Comparison of ENCODE assay signal across 8 mouse cellular contexts in genomic region chr8:47675786-47676185, GRCm38 (mm10). TPM values are rescaled to one million over a fixed set of nuclear protein-coding genes. Genes with fewer than 3 reads are reported as not detected.
DNase-seq lines count a peak whose midpoint lies in the region; ATAC-seq and TF ChIP-seq lines count a peak whose summit lies in the region.

No protein-coding gene starts in this region.

- peak overlapping the region; percentile 98 for H3K27ac ChIP-seq in heart, embryonic 15.5 days
- peak overlapping the region; percentile 98 for H3K27ac ChIP-seq in bone marrow, adult 2 months (ENCODE audit: control insufficient read depth, insufficient read depth, low read depth, low read length, poor library complexity)
- peak overlapping the region; percentile 96 for H3K27ac ChIP-seq in forebrain, embryonic 15.5 days (replicated peaks)
- peak overlapping the region; percentile 96 for H3K27ac ChIP-seq in liver, embryonic 15.5 days (replicated peaks)

- peak overlapping the region; percentile 68 for H3K4me2 ChIP-seq in heart, embryonic 15.5 days
- H3K4me2 ChIP-seq in forebrain, embryonic 15.5 days (replicated peaks): peak overlapping the region; percentile 65
- peak overlapping the region; percentile 92 for H3K4me2 ChIP-seq in liver, embryonic 15.5 days

- no peak for DNase-seq in heart, adult 18-20 months
- peak; percentile 88 for DNase-seq in A20 (ENCODE audit: low read depth, low spot score)
- peak; percentile 16 to 19 for DNase-seq in right cerebral cortex, postnatal 36 days (ENCODE audit: low spot score in 2 of 2)
- DNase-seq in ovary, adult 18-20 months (ENCODE audit: low spot score): no peak

- H3K4me3 ChIP-seq in heart, embryonic 15.5 days: peak overlapping the region; percentile 94
- H3K4me3 ChIP-seq in bone marrow, adult 2 months (replicated peaks; ENCODE audit: control insufficient read depth, low read depth, low read length): peak overlapping the region; percentile 81
- H3K4me3 ChIP-seq in forebrain, embryonic 15.5 days: peak overlapping the region; percentile 70
- H3K4me3 ChIP-seq in liver, embryonic 15.5 days (replicated peaks): peak overlapping the region; percentile 95

- peak; percentile 4; the same call in 1 of the 2 replicates for TF ChIP-seq POLR2A in bone marrow, adult 2 months (IDR thresholded peaks at IDR 0.05; ENCODE audit: borderline replicate concordance, control insufficient read depth, low read depth, low read length)

- H3K4me1 ChIP-seq in heart, embryonic 15.5 days (replicated peaks): peaks cover 17% of the 10 kb centered on the region; the same call in 1 of the 2 replicates
- H3K4me1 ChIP-seq in bone marrow, adult 2 months (ENCODE audit: control insufficient read depth, insufficient read depth, low read length): no peaks in the 10 kb centered on the region; the same call in 1 of the 2 replicates
- H3K4me1 ChIP-seq in forebrain, embryonic 15.5 days: peaks cover 6% of the 10 kb centered on the region; the same call in 1 of the 2 replicates
- peaks cover 23% of the 10 kb centered on the region for H3K4me1 ChIP-seq in liver, embryonic 15.5 days (replicated peaks)

- peak overlapping the region; percentile 89 for H3K9ac ChIP-seq in heart, embryonic 15.5 days
- peak overlapping the region; percentile 66 for H3K9ac ChIP-seq in forebrain, embryonic 15.5 days (replicated peaks)
- H3K9ac ChIP-seq in liver, embryonic 15.5 days: peak overlapping the region; percentile 90

- H3K36me3 ChIP-seq in heart, embryonic 15.5 days: no peaks in the 10 kb centered on the region
- no peaks in the 10 kb centered on the region for H3K36me3 ChIP-seq in forebrain, embryonic 15.5 days
- H3K36me3 ChIP-seq in liver, embryonic 15.5 days (replicated peaks): no peaks in the 10 kb centered on the region; the same call in 1 of the 2 replicates

- H3K27me3 ChIP-seq in heart, embryonic 15.5 days: no peaks in the 10 kb centered on the region
- no peaks in the 10 kb centered on the region for H3K27me3 ChIP-seq in forebrain, embryonic 15.5 days
- no peaks in the 10 kb centered on the region for H3K27me3 ChIP-seq in liver, embryonic 15.5 days

- TF ChIP-seq CTCF in bone marrow, adult 2 months (IDR thresholded peaks at IDR 0.05; ENCODE audit: control insufficient read depth, insufficient read depth, low read length): no peak

- no peak for ATAC-seq in heart, embryonic 15.5 days (replicated peaks; ENCODE audit: insufficient number of reproducible peaks, insufficient read depth, low FRiP score, low read depth)
- 0 out of 2 replicates have a peak, but pooled peaks have one; percentile 2 for ATAC-seq in forebrain, embryonic 15.5 days (replicated peaks)
- no peak for ATAC-seq in liver, embryonic 15.5 days (ENCODE audit: insufficient read depth)

- under 1% methylated on average over 20 of the region's 20 CpGs for WGBS in heart, embryonic 15.5 days
- under 1% methylated on average over 20 of the region's 20 CpGs for WGBS in bone marrow, adult 2 months
- under 1% methylated on average over 20 of the region's 20 CpGs for WGBS in forebrain, embryonic 15.5 days
- WGBS in liver, embryonic 15.5 days (ENCODE audit: insufficient replicate concordance): under 1% methylated on average over 20 of the region's 20 CpGs

- H3K9me3 ChIP-seq in heart, embryonic 15.5 days (replicated peaks): no peaks in the 10 kb centered on the region
- H3K9me3 ChIP-seq in forebrain, embryonic 15.5 days: no peaks in the 10 kb centered on the region
- H3K9me3 ChIP-seq in liver, embryonic 15.5 days (replicated peaks): no peaks in the 10 kb centered on the region

RNA-seq across cellular contexts. Expression of gene Ing2, which starts 0.4 kb away (rescaled TPM):
- polyA plus RNA-seq in heart, embryonic 15.5 days (2015; fragmentation: Nextera tagmentation; extraction: Ambion mirVana): 6.4 and 7.1 TPM in 2 replicates
- 1 to 10 TPM; 3.8 to 4.1 TPM for total RNA-seq in heart, adult 18-20 months (2021)
- polyA plus RNA-seq in bone marrow, adult 2 months (2011; ENCODE audit: insufficient read depth, insufficient read length, low replicate concordance, missing spikeins): 31.1 and 31.8 TPM in 2 replicates
- polyA plus RNA-seq in forebrain, embryonic 15.5 days (2015; fragmentation: Nextera tagmentation; extraction: Ambion mirVana): 7.3 and 8.3 TPM in 2 replicates
- polyA plus RNA-seq in liver, embryonic 15.5 days (2015; fragmentation: Nextera tagmentation; extraction: Ambion mirVana): 6.3 and 7.1 TPM in 2 replicates

RNA-seq across cellular contexts. Expression of gene Cdkn2aip, which starts 37.9 kb away (rescaled TPM):
- polyA plus RNA-seq in heart, embryonic 15.5 days (2015; fragmentation: Nextera tagmentation; extraction: Ambion mirVana): 14.1 and 15.9 TPM in 2 replicates
- 1 to 10 TPM; 9.0 to 9.1 TPM for total RNA-seq in heart, adult 18-20 months (2021)
- polyA plus RNA-seq in bone marrow, adult 2 months (2011; ENCODE audit: insufficient read depth, insufficient read length, low replicate concordance, missing spikeins): 4.0 and 4.8 TPM in 2 replicates
- 46.1 and 46.2 TPM in 2 replicates for polyA plus RNA-seq in forebrain, embryonic 15.5 days (2015; fragmentation: Nextera tagmentation; extraction: Ambion mirVana)
- polyA plus RNA-seq in liver, embryonic 15.5 days (2015; fragmentation: Nextera tagmentation; extraction: Ambion mirVana): 12.8 and 13.4 TPM in 2 replicates

Comparison
In these comparisons a context has a peak if more than half of its experiments do, and no peak if none do; other contexts are left out.
1. DNase-seq: peak in A20 (single experiment) and right cerebral cortex, postnatal 36 days (2 of 2); none in heart, adult 18-20 months (0 of 2) and ovary, adult 18-20 months (single experiment).
2. Peak in every context shown above with its lines, with median percentiles within 50 percentile points of each other: H3K27ac ChIP-seq, H3K4me2 ChIP-seq, H3K4me3 ChIP-seq and H3K9ac ChIP-seq.